Mouse (Mus musculus) heart, adult 11 months (tissue): ENCODE measurements at regions not wholly inside any gene's neighbourhood (a gene's known extent, or its start where the extent isn't known, plus 50 kb on each side); places are given as distances from the start of the nearest gene placed in this dataset.
A peak's percentile ranks its signal among the peaks of the same experiment; 100 is the strongest.

Source experiments
- DNase-seq: peaks from one replicate; pipeline ENCODE4 v3.0.0; 2022

GRCm38 (mm10) chr12:118404171-118404570 is 102.9 kb upstream of the Sp4 start:
- DNase-seq: no peak

- no peak for DNase-seq
Observed at GRCm38 (mm10) chr12:118403519-118404087, 102.4 kb upstream of the Sp4 start.

DNA sequence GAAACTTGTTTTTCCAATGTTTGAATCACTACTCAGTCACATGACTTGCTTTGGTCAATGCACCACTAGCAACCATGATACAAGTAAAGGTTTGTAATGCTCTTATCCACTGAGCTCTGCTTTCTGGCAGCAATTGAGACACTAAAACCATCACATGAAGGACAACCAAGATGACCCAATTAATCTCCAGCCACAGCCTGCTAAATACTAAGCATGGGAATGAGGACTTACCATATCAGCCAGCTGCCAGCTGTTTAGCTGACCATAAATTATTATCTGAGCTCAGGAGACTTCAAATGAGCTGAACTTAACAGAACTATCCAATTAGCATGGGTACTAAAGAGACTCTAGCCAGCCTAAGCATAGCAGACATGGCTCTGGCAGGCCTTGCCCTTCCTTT is 100.1 kb upstream of the Sp4 start:
- DNase-seq: no peak

GRCm38 (mm10) chr12:118391654-118392053 is 90.4 kb upstream of the Sp4 start:
- DNase-seq: peak; percentile 15

DNA sequence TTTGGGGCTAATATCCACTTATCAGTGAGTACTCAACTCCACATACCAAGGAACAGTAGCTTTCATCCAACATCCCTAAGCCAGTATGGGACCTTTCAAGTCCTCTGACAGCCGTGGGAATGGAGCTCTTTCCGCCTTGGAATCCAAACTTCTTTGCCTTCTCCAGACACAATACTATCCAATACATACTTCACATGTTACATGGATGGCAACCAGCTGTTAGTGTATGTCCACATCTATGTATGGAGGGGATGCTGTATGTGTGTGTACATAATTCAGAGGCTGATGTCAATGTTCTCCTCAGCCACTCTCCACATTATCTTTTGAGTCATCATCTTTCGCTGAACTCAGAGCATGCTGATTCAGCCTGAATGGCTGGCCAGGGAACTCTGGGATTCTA is 79.8 kb upstream of the Sp4 start:
- DNase-seq: peak; percentile 51

DNA sequence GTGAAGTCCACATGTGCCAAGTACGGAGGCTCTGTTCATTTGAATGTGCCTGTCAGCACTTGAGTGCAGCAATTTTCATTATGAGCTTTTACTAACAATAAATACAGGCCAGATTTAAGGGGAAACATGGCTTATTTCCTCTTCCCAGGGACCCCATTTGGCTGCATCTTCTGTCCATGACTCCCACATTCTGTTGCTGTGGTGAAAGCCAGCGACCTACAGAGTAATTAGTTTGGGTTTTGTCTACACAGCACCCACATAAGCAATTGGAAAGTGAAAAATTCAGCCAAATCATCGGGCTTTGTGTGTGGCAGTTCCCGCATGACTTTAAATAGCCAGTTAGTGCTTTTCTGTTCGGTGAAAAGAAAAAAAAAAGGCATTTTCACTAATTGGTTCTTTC is 76.7 kb upstream of the Sp4 start:
- DNase-seq: peak; percentile 4

DNA sequence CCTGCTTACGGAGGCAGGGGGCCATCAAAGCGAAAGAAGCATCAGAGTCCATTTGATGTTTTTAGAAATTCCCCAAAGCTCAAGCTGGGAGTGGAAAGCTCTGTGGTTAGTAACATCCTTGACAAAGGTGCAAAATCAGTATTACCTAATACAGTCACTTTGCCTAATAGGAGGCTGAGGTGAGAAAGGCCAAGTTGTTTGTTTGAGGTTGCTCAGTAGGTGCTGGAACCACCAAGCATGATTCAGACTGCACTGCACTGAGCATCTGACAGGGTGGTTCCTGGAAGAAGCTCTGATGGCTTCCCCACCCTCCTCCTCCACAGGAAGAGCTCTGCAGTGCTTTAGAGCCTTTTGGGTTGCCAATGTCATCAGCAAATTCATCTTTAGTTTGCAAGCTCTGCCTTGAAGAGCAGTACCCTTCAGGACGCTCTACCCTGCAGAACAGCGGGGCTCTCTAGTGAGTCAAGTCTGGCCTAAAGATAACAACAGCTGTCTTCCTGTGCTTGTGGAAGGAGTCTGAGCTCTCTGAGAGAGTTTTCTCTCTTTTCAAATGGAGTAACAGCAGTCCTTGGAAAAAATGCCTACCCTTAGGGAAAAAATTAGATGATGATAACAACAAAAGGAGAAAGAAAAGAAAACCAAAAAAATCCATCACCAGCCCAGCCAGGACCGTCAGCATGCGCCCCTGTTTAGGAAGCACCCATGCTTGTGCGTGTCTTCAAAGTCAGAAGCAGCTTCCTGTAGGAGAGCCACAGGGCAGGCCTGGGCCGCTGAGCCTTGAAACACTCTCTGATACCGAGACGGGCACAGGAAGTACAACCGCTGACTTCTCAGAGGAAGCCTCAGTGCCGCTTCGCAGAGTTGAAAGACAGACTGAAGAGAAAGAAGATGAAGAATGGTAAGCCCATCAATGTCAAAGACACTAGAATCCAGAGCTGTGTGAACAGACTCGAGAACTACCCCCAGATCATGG is 75.6 kb upstream of the Sp4 start:
- DNase-seq: peak; percentile 89

DNA sequence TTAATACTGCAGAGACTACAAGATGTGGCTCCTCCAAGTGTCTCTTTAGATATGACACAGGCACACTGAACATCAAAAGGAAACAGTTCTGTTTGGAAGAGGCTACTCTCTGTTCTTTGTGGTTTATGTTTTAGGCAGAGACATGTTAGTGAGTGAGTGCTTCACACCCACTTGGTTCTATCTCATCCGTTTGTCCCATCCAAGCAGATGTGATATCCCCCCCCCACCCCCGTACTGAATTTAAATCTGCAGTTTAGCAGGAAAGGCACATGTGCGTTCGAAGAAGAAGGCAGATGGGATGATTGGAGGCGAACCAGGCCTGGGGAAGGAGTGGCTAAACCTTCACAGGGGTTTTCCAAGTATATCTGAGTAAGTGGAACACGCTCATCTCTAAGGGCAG is 72.0 kb upstream of the Sp4 start:
- DNase-seq: peak; percentile 21

- DNase-seq: no peak
Observed at GRCm38 (mm10) chr12:118371905-118372304, 70.7 kb upstream of the Sp4 start.

GRCm38 (mm10) chr12:118367307-118368076 is 66.3 kb upstream of the Sp4 start:
- peak; percentile 39 for DNase-seq

GRCm38 (mm10) chr12:118352866-118353265 is 51.6 kb upstream of the Sp4 start:
- no peak for DNase-seq

- DNase-seq: no peak
Observed at GRCm38 (mm10) chr12:118351421-118351820, 50.2 kb upstream of the Sp4 start.
